Mouse (Mus musculus) erythroblast, embryonic 14.5 days (primary cell): ENCODE measurements at regions not wholly inside any gene's neighbourhood (a gene's known extent, or its start where the extent isn't known, plus 50 kb on each side); places are given as distances from the start of the nearest gene placed in this dataset.

ENCODE experiments used
- GATA1 ChIP-seq: IDR thresholded peaks from 2 replicates; pipeline ENCODE4 v1.6.1; 2012; ENCODE audit warnings: low read length, inconsistent platforms, mixed read lengths
- TAL1 ChIP-seq: IDR thresholded peaks from 3 replicates; pipeline ENCODE4 v1.6.1; 2012; ENCODE audit warnings: low read length, inconsistent platforms, mixed read lengths

DNA sequence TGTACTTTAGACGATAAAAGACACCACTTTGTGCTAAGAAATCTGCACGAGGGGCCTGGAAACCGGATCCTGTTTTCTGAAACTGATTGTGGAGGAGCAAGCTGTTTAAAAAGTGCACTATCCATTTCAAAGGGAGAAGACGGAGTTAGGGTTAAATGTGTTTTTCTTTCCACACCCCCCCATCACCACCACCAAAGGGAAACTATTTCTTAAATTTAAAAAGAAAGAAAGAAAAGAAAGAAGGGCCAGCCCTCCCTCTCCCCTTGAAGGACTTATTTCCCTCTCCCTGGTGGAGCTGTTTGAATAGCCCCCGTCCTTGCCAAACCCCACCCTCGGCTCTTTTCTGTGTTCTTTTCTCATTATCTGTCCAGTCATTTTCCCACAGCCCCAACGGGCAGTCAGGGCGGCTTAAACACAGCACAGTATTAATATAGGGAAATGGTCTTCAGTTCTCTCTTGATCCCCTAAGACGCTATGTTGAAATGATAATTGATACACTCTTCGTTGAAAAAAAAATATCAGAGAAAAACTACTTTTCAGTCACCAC is 409.7 kb downstream of the Zfp536 start:
- no peak for TF ChIP-seq TAL1
- no peak for TF ChIP-seq GATA1
